Mouse (Mus musculus) frontal cortex, postnatal 10 days (tissue): Measurements from ENCODE around the gene Htr5a.

Source experiments
- DNase-seq, 2 experiments: peaks; one replicate each; pipeline ENCODE4 v3.0.0; 2022; ENCODE audit warnings: low spot score in 2 of 2, mixed read lengths in 1 of 2

The Htr5a gene

GRCm38 (mm10) chr5:27881261-27881660, 39.3 kb downstream of the Htr5a start:
- DNase-seq, result no peak

GRCm38 (mm10) chr5:27888080-27888479, 46.1 kb downstream of the Htr5a start:
- DNase-seq, result no peak

- no peak for DNase-seq
These were observed 54.0 kb downstream of the Htr5a start for GRCm38 (mm10) chr5:27895961-27896360.

DNA sequence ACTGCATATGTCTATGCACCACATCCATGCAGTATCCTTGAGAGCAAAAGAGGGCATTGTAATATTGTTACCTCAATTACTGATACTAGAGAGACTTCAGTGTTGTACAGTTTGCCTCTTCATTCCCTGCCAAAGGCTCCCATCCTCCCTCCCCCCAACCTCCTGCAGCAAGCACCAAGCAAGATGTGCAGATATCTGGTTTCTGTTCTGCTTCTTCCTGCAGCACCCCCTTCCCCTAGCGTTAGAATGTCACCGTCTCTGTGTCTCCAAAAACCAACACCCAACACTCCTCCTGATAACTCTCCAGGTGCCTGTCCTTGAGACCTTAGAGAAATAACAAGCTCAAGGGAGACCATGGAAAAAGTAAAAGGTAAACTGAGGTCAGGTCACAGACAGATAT, 57.8 kb downstream of the Htr5a start:
- no peak for DNase-seq

DNA sequence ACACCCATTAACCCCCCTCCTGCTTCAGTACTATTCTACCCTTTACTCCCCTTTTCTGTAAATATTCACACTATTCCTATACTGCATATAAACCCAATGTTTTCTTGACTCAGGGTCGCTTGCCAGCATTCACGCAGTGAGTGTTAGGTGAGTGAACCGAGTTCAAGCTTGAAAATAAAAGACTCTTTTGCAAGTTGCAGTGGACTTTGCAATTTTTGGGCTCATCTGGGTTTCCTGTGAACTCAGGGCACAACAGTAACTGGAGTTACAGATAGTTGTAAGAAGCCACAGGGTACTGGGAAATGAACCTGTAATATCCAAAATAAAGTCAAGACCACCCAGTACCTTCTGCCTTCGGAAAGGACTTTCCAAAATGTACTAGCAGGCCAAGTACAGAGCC, 58.2 kb downstream of the Htr5a start:
- no peak for DNase-seq
